Mouse (Mus musculus) cerebellum, postnatal 14 days (tissue): ENCODE results near the gene Sik3.

Experiments used
- DNase-seq, 2 experiments: peaks; one replicate each; pipeline ENCODE4 v3.0.0; 2021; ENCODE audit warnings: mixed read lengths in 2 of 2

Sik3 gene

DNA sequence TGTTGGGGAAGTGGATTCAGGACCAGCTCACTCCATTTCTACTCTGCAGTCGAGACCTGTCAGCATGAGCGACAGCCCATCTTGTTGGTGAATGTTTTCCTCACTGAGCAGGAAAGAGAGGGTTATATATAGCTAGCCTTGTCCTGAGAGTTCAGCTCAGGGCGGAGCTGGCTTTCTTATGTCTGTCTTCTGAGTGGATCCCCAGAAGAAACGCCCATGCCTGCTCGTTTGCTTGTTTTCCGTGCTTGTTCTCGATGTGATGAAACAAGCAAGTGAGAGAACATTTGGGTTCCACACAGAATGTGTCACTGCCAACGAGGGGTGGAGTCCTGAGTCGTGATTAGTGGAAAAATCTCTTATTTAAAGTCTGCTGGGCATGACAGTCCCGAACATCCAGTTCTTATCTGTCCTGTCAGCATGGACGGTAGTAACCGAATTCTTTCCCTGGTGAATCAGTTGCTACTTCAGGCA lies 184.1 kb downstream of the Sik3 start:
- no peak for DNase-seq

DNA sequence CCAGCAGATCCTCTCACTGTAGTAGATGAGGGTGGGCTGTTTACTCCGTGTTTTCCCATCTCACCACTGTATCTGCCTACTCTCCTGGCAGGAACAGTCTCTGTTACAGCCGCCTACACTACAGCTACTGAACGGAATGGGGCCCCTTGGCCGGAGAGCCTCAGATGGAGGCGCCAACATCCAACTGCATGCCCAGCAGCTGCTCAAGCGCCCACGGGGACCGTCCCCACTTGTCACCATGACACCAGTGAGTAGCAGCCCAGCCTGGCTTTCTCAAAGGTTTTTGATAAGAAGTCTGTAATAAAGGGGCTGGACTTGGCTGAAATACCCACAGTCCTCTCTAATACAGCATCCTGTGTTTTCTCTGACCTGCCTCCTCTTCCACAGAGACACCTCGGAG lies 185.8 kb downstream of the Sik3 start:
- no peak for DNase-seq

DNA sequence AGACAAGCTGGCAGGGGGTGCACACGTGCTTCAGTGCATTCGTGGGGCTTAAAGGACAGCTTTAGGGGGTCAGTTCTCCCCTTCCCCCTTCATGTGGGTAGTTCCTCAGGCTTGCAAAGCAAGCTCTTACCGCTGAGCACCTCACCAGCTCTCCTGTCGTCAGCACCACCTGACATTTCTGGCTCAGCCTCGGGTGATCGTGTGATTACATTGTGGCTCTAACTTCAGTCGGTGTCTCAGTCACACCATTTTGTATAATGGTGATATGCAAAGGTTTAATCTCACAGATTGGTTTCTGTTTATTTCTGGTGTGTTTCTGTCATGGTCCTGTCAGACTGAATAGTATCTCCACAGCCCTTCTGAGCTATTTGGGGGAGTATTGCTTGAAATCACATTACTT lies 186.3 kb downstream of the Sik3 start:
- DNase-seq, result no peak

DNA sequence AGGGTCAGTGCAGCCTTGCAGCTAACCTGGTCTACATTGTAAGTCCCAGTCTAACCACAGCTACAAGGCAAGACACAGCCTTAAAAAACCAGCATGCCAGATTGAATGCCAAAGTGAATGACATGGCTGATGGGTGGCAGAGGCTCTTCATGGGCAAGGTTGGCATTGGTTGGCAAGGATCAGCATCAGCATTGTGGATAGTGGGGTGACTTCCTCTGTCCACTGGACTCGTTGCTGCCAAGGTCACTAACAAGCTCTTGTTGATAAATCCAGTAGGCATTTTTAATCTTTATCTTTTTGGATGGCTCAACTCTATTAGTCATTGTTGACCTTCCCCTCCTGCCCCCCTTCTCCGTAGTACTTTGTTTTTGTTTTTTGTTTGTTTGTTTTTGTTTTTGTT lies 187.0 kb downstream of the Sik3 start:
- no peak for DNase-seq

DNA sequence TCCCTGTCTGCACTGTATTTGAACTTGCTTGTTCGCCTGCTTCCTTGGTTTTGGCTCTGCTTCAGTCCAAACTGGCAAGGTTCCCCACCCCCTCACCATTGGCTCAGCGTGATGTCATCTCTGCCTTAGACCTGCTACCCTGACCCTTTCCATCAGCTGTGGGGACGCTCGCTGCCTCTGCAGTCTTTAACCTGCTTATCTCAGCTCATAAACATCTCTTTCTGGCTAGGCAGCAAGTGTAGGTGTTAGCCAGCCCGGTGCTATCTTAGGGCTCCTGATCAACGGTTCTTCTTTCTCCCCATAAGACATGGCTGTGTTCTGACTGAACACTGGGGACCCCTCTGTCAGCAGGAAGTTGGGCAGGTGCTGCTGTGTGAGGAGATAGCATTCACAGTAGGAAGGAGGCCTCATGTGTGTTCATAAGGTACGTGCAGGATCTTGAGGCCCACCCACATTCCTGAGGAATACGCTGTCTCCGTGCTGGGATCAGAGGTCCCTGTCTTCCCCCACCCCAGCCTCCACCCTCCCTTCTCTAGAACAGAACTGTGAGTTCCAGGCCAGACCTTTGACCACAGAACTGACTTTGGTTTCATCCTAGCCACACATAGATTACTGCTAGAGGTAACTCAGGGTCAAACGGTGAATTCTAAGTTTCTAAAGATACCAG lies 194.3 kb downstream of the Sik3 start:
- DNase-seq, result peak in 1 of 2 experiments; percentile 31

DNA sequence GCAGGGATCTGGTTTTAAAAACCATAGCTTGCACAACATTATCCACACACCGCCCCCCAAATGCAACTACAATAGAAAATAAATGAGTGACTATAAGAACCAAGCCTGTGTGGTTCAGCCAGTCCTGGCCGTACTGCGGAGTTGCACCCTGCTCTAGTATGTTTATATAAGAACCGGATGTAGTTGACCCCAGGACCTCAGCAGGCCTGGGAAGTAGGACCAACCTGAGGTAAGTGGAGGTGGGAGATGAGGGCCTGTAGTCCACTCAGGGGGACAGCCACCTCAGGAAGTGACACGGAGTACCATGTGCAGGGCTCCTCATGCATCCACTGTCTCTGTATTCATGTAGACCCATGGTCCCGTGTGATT lies 194.9 kb downstream of the Sik3 start:
- no peak for DNase-seq

DNA sequence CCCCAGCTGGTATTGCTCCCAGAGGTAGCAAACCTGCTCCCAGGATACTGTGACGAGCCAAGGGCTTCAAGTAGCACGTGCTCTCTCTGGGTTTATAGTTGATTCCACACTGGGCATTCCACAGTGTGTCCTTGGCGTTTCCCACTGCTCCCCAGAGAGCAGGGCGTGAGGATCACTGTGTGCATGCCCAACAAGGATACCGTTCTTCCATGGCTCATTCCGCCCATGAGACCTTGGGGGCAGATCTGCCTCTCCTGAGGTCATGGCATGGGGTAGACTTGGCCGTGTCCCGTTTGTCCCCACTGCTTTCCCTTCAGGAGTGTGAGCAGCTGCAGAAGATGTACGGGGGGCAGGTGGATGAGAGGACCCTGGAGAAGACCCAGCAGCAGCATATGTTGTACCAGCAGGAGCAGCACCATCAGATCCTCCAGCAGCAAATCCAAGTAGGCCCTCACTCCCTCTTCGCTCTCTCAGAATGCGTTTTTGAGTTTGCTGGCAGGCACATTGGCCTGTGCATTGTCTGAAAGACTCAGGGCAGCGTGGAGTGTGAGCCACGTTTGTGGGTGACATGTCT lies 195.9 kb downstream of the Sik3 start:
- peak in 1 of 2 experiments; percentile 36 for DNase-seq

DNA sequence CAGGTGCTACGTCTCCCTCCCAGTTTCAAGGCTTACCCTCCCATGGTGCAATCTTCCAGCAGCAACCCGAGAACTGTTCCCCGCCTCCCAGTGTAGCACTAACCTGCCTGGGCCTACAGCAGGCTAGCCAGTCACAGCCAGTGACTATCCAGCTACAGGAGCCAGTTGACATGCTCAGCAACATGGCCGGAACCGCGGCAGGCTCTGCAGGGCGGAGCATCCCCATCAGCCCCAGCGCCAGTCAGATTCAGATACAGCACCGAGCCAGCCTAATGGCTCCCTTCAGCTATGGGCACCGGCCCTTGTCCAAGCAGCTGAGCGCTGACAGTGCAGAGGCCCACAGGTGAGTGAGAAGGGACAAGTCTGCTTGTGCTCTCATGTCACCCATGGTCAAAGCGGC lies 197.9 kb downstream of the Sik3 start:
- no peak for DNase-seq

DNA sequence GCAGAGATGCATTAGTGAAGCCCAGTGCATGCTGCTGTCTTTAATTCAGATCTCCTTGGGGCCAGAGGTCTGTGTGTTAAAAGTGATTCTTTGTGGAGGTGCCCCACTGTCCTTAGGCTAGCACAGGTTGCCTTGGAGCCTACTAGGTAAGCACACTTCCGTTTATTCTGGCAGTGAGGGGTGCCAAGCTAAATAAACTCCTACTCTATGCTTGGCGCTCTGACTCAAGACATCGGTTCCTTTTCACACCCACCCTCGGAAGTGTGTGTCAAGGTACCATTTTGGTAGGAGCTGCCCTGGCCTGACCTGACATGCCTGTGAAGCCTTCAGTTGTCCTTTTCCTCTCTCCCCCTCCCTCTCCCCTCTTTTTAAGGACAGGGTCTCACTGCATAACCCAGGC lies 201.7 kb downstream of the Sik3 start:
- no peak for DNase-seq

DNA sequence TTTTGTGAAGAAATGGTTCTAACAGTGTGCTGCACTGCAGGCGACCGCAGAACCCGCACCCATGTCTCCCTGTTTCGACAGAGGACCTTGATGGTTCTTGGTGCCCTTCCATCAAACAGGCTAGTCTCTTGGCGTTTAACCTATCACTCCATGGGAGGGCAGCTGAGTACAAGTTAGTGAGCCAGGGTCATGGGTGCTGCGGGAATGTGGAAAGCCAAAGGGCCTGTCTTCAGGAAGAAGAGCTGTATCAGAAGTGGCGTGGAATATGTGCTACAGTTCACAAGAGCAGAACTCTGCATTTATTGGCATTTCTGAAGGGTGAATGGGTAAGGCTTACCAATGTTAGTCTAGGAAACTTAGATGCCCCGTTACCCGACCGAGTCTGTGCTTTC lies 202.3 kb downstream of the Sik3 start:
- DNase-seq, result peak in 1 of 2 experiments; percentile 20

DNA sequence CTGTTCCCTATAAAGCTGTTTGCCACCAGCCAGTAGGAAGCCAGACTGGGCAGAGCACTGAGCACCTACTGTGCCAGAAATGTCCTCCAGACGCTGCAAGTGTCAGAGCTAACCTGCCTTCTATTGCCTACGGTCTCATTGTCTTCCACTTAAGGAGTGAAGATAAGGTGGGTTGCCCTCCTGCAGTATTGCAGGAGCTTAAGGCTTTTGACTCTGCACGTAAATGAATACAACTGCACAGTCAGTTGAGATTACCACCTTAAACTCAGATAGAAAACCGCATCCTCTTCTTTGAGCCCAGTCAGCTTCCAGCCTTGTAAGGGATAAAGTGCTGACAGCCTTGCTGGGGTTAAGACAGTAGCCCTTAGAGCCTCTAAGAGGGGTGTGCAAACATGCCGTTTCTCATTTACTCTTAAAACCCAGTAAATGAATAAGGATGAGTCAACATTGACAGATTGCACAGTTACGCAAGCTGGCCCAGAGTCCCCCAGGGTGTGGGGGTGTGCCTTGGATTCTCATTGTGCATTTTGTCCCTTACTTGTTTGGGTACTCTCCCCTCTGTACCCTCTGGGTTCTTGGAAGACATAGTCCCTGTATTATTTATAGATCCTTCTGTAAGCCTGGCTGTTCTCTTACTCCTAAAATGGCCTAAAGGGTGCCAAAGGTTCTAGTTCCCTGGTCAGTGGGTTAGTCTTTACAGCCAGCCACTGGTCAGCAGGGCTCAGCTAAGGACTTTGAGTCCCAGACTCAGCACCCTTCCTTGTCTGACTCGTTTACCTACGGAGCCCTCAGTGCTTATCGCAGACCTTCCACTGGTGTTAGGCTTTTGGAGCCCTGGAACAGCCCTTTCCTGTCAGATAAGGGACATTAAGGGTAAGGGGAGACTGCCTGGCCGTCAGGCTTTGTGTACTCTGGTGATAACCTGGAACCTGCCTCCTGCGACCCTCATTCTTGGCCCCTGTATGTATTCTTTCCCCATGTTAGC lies 203.0 kb downstream of the Sik3 start:
- DNase-seq, result peak; percentile 40 to 60

DNA sequence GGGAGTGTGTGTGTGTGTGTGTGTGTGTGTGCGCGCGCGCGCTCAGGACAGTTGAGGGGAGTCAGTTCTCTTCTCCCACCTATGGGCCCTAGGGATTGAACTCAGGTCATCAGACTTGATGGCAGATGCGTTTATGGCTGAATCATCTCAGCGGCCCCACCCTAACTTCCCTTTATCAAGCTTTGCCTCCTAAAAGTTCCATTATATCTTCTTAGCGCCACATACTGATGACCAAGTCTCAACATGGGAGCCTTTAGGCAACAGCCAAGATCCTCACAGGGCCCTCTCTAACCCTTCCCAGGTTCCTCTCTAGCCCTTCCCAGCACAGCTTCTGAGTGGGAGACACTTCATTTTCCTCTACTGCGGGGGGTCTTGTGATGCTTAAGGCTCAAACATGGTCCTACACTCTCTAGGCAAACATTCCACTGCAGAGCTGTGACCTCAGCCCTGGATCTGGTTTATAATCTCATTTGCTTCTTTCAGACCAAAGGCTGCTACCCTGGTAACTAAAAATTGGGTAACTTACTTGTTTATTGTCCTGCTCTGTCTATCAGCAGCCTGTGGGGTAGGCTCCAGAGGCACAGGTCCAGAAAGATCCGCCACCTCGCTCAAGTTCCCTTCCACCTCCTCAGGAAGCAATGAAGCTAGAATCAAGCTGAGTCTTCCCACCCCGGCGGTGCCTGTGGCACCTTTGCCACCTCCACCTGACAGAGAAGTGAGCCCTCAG lies 204.3 kb downstream of the Sik3 start:
- DNase-seq, result no peak

DNA sequence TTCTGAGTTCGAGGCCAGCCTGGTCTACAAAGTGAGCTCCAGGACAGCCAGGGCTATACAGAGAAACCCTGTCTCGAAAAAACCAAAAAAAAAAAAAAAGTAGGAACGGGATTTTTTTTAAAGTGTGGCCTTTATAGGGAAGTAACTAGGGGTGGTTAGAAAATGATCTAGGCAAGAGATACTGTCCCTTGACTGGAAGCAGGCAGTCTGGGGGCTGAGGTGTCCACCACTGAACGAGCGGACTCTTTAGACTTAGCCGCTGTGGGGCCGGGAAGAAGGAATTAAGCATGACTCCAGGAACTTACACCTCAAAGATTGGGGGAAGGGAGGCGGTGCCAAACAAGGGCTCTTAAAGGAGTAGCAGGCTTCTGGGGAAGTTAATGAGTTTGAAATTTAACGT lies 205.6 kb downstream of the Sik3 start:
- no peak for DNase-seq

DNA sequence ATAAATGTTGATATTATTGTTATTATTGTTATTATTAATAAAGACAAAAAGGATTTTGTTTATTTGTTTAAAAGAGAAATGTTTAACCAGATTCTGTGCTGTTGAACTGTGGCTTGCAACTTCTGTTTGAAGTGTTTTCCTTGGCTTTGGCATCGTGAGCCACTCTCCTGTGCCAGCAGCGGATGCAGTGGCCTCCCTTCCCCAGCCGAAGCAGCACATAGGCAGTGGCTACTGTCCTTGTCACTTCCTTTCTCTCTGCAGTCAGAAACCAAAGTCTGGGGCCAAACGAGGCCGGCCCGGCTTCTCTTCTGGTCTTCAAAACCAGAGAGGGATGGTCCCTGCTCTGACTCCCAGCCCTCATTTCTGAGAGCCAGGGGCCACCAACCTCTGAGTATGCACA lies 210.5 kb downstream of the Sik3 start:
- no peak for DNase-seq

DNA sequence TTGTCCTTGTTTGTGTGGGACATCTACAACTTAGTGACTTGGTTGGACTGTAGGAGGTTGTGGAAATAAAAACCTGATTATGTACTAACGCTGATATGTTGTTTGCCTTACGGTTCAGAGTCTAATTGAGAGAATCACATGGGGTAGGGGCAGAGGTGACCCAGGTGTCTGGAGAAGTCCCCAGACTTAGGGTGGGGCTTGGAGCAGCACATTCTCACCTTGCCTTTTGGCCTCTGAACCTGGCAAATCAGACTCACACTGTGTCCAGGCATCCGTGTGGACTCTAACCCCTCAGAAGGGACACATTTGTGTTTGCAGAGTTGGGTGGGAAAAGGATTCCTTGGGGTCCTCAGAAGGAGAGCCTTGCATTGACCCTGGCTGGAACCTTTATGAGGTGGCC lies 211.5 kb downstream of the Sik3 start:
- no peak for DNase-seq

DNA sequence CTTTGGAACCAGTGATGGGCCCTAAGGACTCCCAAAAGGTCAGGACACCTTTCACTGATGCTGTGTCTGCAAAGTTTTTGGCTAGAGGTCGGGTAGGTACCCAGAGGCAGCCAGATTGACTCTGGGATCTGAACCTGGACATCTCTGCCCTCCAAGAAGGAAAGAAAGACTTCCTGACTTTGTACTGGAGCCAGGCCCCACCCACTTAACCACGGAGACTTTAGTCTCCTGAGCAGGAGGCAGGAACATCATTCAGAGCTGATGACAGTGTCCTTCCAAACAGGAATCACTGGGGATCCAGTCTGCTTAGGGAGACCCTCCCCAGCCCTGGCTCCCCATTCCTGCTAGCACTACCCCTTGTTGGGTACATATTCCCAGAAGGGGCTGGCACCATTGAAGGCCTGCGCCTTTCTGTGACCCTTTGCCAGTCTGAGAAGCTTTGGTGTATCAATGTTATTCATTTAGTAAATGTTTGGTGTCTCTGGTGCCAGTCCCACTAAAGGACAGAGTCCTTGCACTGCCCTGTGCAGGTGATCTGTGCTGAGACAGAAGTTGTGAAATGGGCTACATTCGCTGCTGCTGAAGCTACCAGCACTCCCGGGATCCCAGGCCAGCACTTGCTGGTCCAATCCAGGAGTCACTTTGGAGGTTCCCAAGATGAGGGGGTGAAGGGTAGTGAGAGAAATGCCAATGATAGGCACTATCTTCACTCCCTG lies 212.5 kb downstream of the Sik3 start:
- no peak for DNase-seq

DNA sequence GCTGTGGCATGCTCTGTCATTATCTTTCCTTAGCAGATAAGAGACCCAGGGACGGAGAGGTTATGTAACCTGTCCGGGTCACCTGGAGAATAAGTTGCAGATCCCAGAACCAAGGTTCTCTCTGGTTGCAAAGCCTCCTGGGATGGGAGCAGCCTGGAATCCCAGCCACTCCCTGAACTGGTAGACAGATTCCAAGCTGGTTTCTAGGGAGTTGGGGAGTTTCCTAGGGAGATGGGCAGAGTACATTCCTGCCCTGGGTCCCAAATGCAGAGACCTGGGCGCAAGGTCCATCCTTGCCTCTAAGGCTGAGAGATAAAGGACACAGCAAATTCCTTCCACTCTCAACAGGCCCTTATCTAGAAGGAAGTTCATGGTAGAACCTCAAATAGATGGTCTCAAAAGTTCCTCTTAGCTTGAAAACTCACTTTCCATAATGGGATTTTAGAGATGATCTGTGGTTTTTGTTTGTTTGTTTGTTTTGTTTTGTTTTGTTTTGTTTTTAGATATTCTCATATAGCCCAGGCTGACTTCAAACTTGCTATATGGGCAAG lies 214.5 kb downstream of the Sik3 start:
- DNase-seq, result no peak

DNA sequence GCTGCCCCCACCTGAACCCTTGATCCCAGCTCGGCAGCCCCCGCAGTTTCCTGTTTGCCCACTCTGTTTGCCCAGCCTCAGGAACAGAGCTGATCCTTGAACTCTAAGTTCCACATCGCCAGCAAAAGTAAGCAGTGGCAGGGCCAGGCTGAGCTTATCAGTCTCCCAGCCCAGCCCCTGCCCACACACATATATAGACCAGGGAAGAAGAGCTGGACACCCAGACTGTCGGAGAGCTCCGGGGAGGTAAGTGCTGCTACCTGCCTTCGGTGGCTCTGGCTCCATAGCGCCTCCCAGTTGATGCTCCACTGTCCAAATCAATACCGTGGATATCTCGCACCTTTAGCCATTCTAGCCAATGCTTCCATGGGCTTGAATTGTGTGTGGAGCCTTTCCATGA lies 215.9 kb downstream of the Sik3 start, which contains the start of gene Apoa1:
Gene Apoa1, plus strand, starts transcription at position 90 of the 400 bp plus-strand sequence.
- DNase-seq, result no peak

DNA sequence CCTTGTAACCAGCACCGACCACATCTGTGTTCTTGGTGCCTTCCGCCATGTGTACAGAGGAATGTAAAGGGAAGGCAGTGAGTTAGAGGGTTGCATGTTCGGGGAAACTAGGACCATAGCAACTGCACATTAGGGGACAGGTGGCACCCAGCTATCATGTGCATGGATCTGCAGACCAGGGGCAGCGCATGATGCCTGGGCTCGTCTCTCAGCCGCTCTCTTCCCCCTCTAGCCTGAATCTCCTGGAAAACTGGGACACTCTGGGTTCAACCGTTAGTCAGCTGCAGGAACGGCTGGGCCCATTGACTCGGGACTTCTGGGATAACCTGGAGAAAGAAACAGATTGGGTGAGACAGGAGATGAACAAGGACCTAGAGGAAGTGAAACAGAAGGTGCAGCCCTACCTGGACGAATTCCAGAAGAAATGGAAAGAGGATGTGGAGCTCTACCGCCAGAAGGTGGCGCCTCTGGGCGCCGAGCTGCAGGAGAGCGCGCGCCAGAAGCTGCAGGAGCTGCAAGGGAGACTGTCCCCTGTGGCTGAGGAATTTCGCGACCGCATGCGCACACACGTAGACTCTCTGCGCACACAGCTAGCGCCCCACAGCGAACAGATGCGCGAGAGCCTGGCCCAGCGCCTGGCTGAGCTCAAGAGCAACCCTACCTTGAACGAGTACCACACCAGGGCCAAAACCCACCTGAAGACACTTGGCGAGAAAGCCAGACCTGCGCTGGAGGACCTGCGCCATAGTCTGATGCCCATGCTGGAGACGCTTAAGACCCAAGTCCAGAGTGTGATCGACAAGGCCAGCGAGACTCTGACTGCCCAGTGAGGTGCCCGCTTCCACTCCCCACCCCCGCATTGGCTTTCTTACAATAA lies 217.2 kb downstream of the Sik3 start:
- DNase-seq, result peak; percentile 89

DNA sequence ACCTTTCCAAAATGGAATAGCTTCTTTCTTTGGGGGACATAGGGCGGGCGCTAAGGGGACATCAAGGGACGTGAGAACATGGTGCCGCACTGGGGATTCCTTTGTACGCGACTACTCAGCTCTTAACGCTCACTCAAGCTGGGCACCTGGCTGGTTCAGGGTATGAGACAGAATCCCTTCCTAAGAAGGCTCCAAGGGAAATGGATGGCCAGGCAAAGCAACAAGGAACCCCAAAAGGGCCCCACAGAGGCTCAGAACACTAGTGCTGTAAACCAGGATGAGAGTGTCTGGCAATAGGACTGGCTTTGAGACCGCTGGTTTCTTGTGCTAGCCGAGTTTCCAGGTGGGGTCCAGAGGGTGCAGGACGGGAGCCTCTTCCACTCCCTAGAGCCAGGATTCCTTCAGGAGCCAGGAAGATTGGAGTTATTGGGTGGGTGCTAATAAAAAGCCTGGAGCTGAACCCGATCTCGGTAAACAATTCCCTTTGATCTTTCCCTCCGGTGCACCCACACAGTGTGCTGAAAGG lies 217.9 kb downstream of the Sik3 start:
- DNase-seq, result no peak

DNA sequence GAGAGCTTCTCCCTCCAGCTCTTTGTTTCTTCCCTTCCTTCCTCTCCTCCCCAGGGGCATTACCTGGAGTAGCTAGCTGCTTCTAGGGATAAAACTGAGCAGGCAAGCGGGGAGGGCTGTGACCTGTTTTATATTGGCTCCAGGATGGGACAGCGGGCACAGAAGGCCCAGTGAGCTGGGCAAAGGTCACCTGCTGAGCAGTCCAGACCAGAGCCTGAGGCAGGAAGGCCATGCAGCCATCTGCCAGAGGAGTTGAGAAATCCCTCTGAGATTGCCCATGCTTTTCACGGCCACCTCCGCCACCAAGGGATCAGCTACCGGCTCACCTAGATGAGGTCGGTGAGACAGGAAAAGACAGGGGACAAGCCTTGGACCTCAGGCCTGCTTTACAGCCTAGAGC lies 222.6 kb downstream of the Sik3 start:
- DNase-seq, result no peak

DNA sequence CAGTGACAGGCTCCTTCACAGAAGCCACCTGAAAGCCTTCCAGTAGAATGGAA lies 222.8 kb downstream of the Sik3 start, which contains the start of gene Apoc3:
Gene Apoc3, minus strand, starts transcription at position 41 of the 53 bp plus-strand sequence.
- DNase-seq, result no peak
